Mouse (Mus musculus) cerebellum, adult 2 months (tissue): ENCODE measurements around the gene Ttc30a1.

Experiments
- CTCF ChIP-seq: fragments of 200-500 bp; IDR thresholded peaks from 2 replicates; pipeline ENCODE4 v1.5.1; 2011; ENCODE audit warnings: low read depth, mild to moderate bottlenecking, control low read depth, low read length, moderate library complexity, borderline replicate concordance; ENCODE audit not compliant: insufficient read depth
- POLR2A ChIP-seq: fragments of 200-500 bp; IDR thresholded peaks from 2 replicates; pipeline ENCODE4 v1.6.1; 2011; ENCODE audit warnings: low read length, control low read depth, borderline replicate concordance; ENCODE audit not compliant: insufficient read depth

- TF ChIP-seq POLR2A = no peak
- TF ChIP-seq CTCF = no peak
These were observed 34.4 kb upstream of the Ttc30a1 start for GRCm38 (mm10) chr2:76016136-76016535.
